Mouse (Mus musculus) adrenal gland, adult 2 months (tissue): ENCODE data around the gene Pck1. TPM values are rescaled to one million over a fixed set of nuclear protein-coding genes. Genes with fewer than 3 reads are reported as not detected.

Experiments
- DNase-seq: peaks from one replicate; pipeline ENCODE4 v3.0.0; 2021
- polyA plus RNA-seq: library from polyadenylated mRNA; depleted of rRNA; stranded (reverse); fragments of >200 nt; gene quantifications from 2 replicates; pipeline ENCODE4 v1.2.3, GENCODE M21; 2012; rRNA removed
- total RNA-seq, 2 experiments: library from RNA; stranded (reverse); gene quantifications; 2 replicates each; pipeline ENCODE4 v1.2.3; 2021

Pck1 gene
- total and polyA plus RNA-seq, 3 experiments = 84.6 to 1,359 (median 919) TPM

- no peak for DNase-seq
Observed at GRCm38 (mm10) chr2:173204671-173205070, 51.8 kb downstream of the Pck1 start.

- DNase-seq = no peak
Observed at GRCm38 (mm10) chr2:173205563-173206099, 52.8 kb downstream of the Pck1 start.

GRCm38 (mm10) chr2:173207051-173207450 lies 54.2 kb downstream of the Pck1 start:
- no peak for DNase-seq

Other genes with a start within 250 kb of the Pck1 start
- gene Bmp7, start 212.7 kb upstream of the Pck1 start, total RNA-seq = 10 to 100 TPM; 28.9 to 75.7 TPM
- gene Bmp7, start 212.7 kb upstream of the Pck1 start, polyA plus RNA-seq = 90.8 and 96.8 TPM in 2 replicates
- gene Spo11, start 175.3 kb upstream of the Pck1 start, total RNA-seq = not detected
- gene Spo11, start 175.3 kb upstream of the Pck1 start, polyA plus RNA-seq = not detected in 2 replicates
- gene Rae1, start 152.9 kb upstream of the Pck1 start, total RNA-seq = 10 to 100 TPM; 61.7 to 68.7 TPM
- gene Rae1, start 152.9 kb upstream of the Pck1 start, polyA plus RNA-seq = 93.9 and 123 TPM in 2 replicates
- gene Rbm38, start 132.6 kb upstream of the Pck1 start, total RNA-seq = 10 to 100 TPM; 18.4 to 27.2 TPM
- gene Rbm38, start 132.6 kb upstream of the Pck1 start, polyA plus RNA-seq = 160 and 174 TPM in 2 replicates
- gene Ctcfl, start 33.5 kb upstream of the Pck1 start, total RNA-seq = under 1 TPM; 0.10 to 0.12 TPM
- gene Ctcfl, start 33.5 kb upstream of the Pck1 start, polyA plus RNA-seq = not detected in 2 replicates
- 1 to 10 TPM; 2.7 to 9.0 TPM for gene Zbp1, start 65.9 kb downstream of the Pck1 start, total RNA-seq
- 3.3 and 3.8 TPM in 2 replicates for gene Zbp1, start 65.9 kb downstream of the Pck1 start, polyA plus RNA-seq
- gene Pmepa1, start 123.5 kb downstream of the Pck1 start, total RNA-seq = 10 to 100 TPM; 67.5 to 90.3 TPM
- gene Pmepa1, start 123.5 kb downstream of the Pck1 start, polyA plus RNA-seq = 90.3 and 91.4 TPM in 2 replicates